In genomic region chr2:107518107-107518506, GRCm38 (mm10) we compare ENCODE assay signal across 22 mouse cellular contexts.
A peak's percentile ranks its signal among the peaks of the same experiment; 100 is the strongest.
DNase-seq lines count a peak whose midpoint lies in the region; ATAC-seq and TF ChIP-seq lines count a peak whose summit lies in the region.
"Had no signal": no experiment of that assay in that cellular context is flagged by ENCODE, and none has a peak within 500 bp of the region (broad histone marks: within the 10 kb centered on the region; RNA-seq: fewer than 3 reads in every experiment).

No protein-coding gene starts in this region.

- DNase-seq in layer of hippocampus, adult 11-12 months (ENCODE audit: low spot score): peak; percentile 9
- no peak for DNase-seq in layer of hippocampus, postnatal 36 days
- DNase-seq in 3T3-L1 (ENCODE audit: low read depth, low spot score): peak; percentile 68
- peak; percentile 60 to 65 for DNase-seq in frontal cortex, postnatal 36 days (ENCODE audit: low spot score in 2 of 2)
- no peak for DNase-seq in heart, postnatal 4 days
- DNase-seq: adrenal gland, postnatal 10 days; cerebellum, adult 11-12 months; cerebellum, postnatal 36 days; gastrocnemius, postnatal 10 days; kidney, adult 9 months; kidney, postnatal 4 days; liver, embryonic 13.5 days; thymus, postnatal 14 days had no signal

- no peak for TF ChIP-seq POLR2A in olfactory bulb, adult 2 months (IDR thresholded peaks at IDR 0.05; ENCODE audit: insufficient read depth, low read depth, low read length)

- TF ChIP-seq CTCF in olfactory bulb, adult 2 months (IDR thresholded peaks at IDR 0.05; ENCODE audit: insufficient read depth, low read depth, low read length): no peak

- H3K27ac ChIP-seq in olfactory bulb, adult 2 months (ENCODE audit: insufficient read depth, low read depth, low read length): peak overlapping the region; percentile 90
- no peak overlapping the region for H3K27ac ChIP-seq in intestine, embryonic 16.5 days (ENCODE audit: low read length)
- no peak overlapping the region for H3K27ac ChIP-seq in forebrain, embryonic 13.5 days
- H3K27ac ChIP-seq: limb, embryonic 12.5 days; liver, embryonic 13.5 days; midbrain, embryonic 13.5 days had no signal

- H3K4me2 ChIP-seq in intestine, embryonic 16.5 days (ENCODE audit: low read depth, low read length): no peak overlapping the region
- no peak overlapping the region for H3K4me2 ChIP-seq in forebrain, embryonic 13.5 days
- H3K4me2 ChIP-seq: limb, embryonic 12.5 days; liver, embryonic 13.5 days; midbrain, embryonic 13.5 days had no signal

- ATAC-seq in intestine, embryonic 16.5 days: no peak
- no peak for ATAC-seq in forebrain, embryonic 13.5 days
- ATAC-seq: forebrain, embryonic 14.5 days; inflammation-experienced regulatory T-cells, adult 6 months; midbrain, embryonic 13.5 days had no signal

- WGBS in olfactory bulb, adult 2 months: 13% methylated on average over 1 of the region's 1 CpGs
- 62% methylated on average over 1 of the region's 1 CpGs for WGBS in intestine, embryonic 16.5 days
- WGBS in forebrain, embryonic 13.5 days: 84% methylated on average over 1 of the region's 1 CpGs

- H3K36me3 ChIP-seq in intestine, embryonic 16.5 days (ENCODE audit: control insufficient read depth, insufficient read depth, low read length): no peaks in the 10 kb centered on the region
- no peaks in the 10 kb centered on the region for H3K36me3 ChIP-seq in forebrain, embryonic 13.5 days (ENCODE audit: poor library complexity, severe bottlenecking)
- H3K36me3 ChIP-seq: limb, embryonic 12.5 days; liver, embryonic 13.5 days; midbrain, embryonic 13.5 days had no signal

- no peaks in the 10 kb centered on the region for H3K27me3 ChIP-seq in intestine, embryonic 16.5 days (replicated peaks; ENCODE audit: control insufficient read depth, insufficient read depth, low read length)
- H3K27me3 ChIP-seq in forebrain, embryonic 13.5 days: no peaks in the 10 kb centered on the region
- H3K27me3 ChIP-seq: CH12.LX; limb, embryonic 12.5 days; liver, embryonic 13.5 days; midbrain, embryonic 13.5 days had no signal

- no peaks in the 10 kb centered on the region for H3K9me3 ChIP-seq in intestine, embryonic 16.5 days (ENCODE audit: control insufficient read depth, low read length)
- no peaks in the 10 kb centered on the region for H3K9me3 ChIP-seq in forebrain, embryonic 13.5 days (replicated peaks)
- H3K9me3 ChIP-seq: limb, embryonic 12.5 days; liver, embryonic 13.5 days; midbrain, embryonic 13.5 days had no signal

- H3K4me1 ChIP-seq in olfactory bulb, adult 2 months (ENCODE audit: control insufficient read depth, insufficient read depth, low read length): peaks cover 6% of the 10 kb centered on the region
- H3K4me1 ChIP-seq in intestine, embryonic 16.5 days (ENCODE audit: control insufficient read depth, insufficient read depth, low read length): no peaks in the 10 kb centered on the region
- H3K4me1 ChIP-seq in forebrain, embryonic 13.5 days: no peaks in the 10 kb centered on the region
- H3K4me1 ChIP-seq: limb, embryonic 12.5 days; liver, embryonic 13.5 days had no signal

- H3K9ac ChIP-seq in intestine, embryonic 16.5 days (ENCODE audit: low read depth, low read length): no peak overlapping the region
- H3K9ac ChIP-seq in forebrain, embryonic 13.5 days: no peak overlapping the region
- H3K9ac ChIP-seq: limb, embryonic 12.5 days; liver, embryonic 13.5 days; midbrain, embryonic 13.5 days had no signal

- H3K4me3 ChIP-seq in olfactory bulb, adult 2 months (ENCODE audit: insufficient read depth, low read depth, low read length): no peak overlapping the region
- H3K4me3 ChIP-seq in intestine, embryonic 16.5 days (ENCODE audit: low read length): no peak overlapping the region
- no peak overlapping the region for H3K4me3 ChIP-seq in forebrain, embryonic 13.5 days
- H3K4me3 ChIP-seq: limb, embryonic 12.5 days; liver, embryonic 13.5 days; midbrain, embryonic 13.5 days; myocyte had no signal

Comparison
In these comparisons a context has a peak if more than half of its experiments do, and no peak if none do; other contexts are left out.
1. DNase-seq: peak in layer of hippocampus, adult 11-12 months (single experiment), 3T3-L1 (single experiment) and frontal cortex, postnatal 36 days (2 of 2); none in layer of hippocampus, postnatal 36 days (0 of 2) and heart, postnatal 4 days (single experiment).